Mouse (Mus musculus) urinary bladder, adult 2 months (tissue): ENCODE data around the gene Sdf4. TPM values are rescaled to one million over a fixed set of nuclear protein-coding genes. Genes with fewer than 3 reads are reported as not detected.

Source experiments
- DNase-seq: peaks from one replicate; pipeline ENCODE4 v3.0.0; 2022; ENCODE audit warnings: low spot score
- polyA plus RNA-seq: library from polyadenylated mRNA; depleted of rRNA; stranded (reverse); fragments of >200 nt; gene quantifications from 2 replicates; pipeline ENCODE4 v1.2.3, GENCODE M21; 2012; rRNA removed

The Sdf4 gene
- polyA plus RNA-seq, 1 experiment: 75.8 TPM

- DNase-seq: no peak
Observed at GRCm38 (mm10) chr4:156054130-156054529, 61.5 kb downstream of the Sdf4 start.

DNA sequence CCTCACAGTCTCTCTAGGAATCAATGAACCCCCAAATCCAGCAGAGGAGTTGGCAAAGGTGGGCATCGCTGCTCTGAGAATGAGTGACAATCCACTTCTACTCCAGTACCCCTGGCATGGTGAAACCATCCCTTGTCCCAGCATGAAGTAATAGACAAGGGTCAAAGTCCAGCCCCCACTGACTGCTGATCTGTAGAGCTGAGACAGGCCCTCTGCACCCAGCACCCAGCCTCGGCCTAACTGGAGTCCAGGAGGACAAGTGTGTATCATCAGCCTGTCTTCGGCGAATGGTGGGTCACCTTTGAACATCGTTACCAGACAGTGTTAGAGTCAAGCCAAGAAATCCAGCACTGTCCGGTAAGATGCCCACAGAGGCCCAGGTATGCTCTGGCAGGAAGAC is 61.9 kb downstream of the Sdf4 start:
- no peak for DNase-seq

DNA sequence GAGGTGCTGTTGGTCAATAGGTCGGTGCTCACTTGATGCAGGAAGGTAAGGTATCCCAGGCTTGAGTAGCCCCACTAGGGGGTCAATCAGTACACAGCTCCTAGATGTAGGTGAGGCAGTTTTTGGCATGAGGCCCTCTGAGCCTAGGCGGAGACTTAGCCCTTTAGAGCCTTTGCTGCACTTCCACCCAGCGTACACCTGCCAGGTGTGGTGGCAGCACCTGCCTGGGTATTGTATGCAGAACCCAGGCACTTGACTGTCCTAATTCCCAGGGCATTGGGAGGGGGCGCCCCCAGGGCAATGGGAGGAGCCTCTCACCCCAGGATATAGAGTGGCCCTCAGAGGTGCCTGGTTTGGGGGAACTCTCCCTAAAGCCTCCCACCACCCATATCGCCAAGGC is 62.5 kb downstream of the Sdf4 start:
- DNase-seq: no peak

GRCm38 (mm10) chr4:156057702-156058101 is 65.0 kb downstream of the Sdf4 start:
- no peak for DNase-seq

GRCm38 (mm10) chr4:156058826-156059225 is 66.2 kb downstream of the Sdf4 start:
- no peak for DNase-seq

GRCm38 (mm10) chr4:156059261-156059660 is 66.6 kb downstream of the Sdf4 start, which contains the start of gene Ttll10:
Gene Ttll10 (minus strand): TSS chr4:156059414.
- DNase-seq: peak; percentile 61

DNA sequence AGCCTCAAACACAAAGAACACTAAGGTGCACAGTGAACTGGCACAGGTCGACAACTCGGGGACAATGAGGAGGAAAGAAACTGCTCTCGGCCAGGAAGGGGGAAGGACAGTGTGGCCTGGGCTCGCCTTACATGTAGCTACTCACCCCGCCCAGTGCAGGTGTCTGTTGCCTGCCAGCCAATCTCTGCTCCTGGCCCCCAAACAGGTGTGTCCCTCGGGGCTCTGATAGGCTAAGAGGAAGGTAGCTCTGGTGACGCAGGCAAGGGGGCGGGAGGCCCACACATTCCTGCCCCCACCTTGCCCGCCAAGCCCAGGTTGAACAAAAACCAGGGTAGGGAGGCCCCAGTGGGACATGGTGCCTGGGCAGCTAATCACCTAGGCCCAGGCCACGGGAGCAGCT is 67.0 kb downstream of the Sdf4 start:
- DNase-seq: peak; percentile 60

Other genes starting within 250 kb of the Sdf4 start
- 63.3 and 74.8 TPM in 2 replicates for gene Atad3a, start 231.8 kb upstream of the Sdf4 start, polyA plus RNA-seq
- gene Vwa1, start 218.2 kb upstream of the Sdf4 start, polyA plus RNA-seq: 29.3 and 32.1 TPM in 2 replicates
- gene Tmem88b, start 207.0 kb upstream of the Sdf4 start, polyA plus RNA-seq: 0.91 and 0.93 TPM in 2 replicates
- 0.81 and 0.93 TPM in 2 replicates for gene Ankrd65, start 202.4 kb upstream of the Sdf4 start, polyA plus RNA-seq
- gene Mrpl20, start 190.0 kb upstream of the Sdf4 start, polyA plus RNA-seq: 78.0 and 96.4 TPM in 2 replicates
- 161 and 233 TPM in 2 replicates for gene Ccnl2, start 180.4 kb upstream of the Sdf4 start, polyA plus RNA-seq
- gene Aurkaip1, start 161.6 kb upstream of the Sdf4 start, polyA plus RNA-seq: 110 and 122 TPM in 2 replicates
- 377 and 402 TPM in 2 replicates for gene Mxra8, start 153.2 kb upstream of the Sdf4 start, polyA plus RNA-seq
- 58.9 and 76.5 TPM in 2 replicates for gene Dvl1, start 145.5 kb upstream of the Sdf4 start, polyA plus RNA-seq
- 0.91 and 1.3 TPM in 2 replicates for gene Tas1r3, start 129.5 kb upstream of the Sdf4 start, polyA plus RNA-seq
- 17.1 and 18.5 TPM in 2 replicates for gene Cptp, start 123.4 kb upstream of the Sdf4 start, polyA plus RNA-seq
- 26.5 and 32.3 TPM in 2 replicates for gene Ints11, start 123.3 kb upstream of the Sdf4 start, polyA plus RNA-seq
- 43.7 and 55.5 TPM in 2 replicates for gene Pusl1, start 101.1 kb upstream of the Sdf4 start, polyA plus RNA-seq
- gene Acap3, start 101.0 kb upstream of the Sdf4 start, polyA plus RNA-seq: 23.7 and 29.2 TPM in 2 replicates
- gene Ube2j2, start 49.0 kb upstream of the Sdf4 start, polyA plus RNA-seq: 55.1 and 63.4 TPM in 2 replicates
- gene C1qtnf12, start 30.6 kb upstream of the Sdf4 start, polyA plus RNA-seq: 27.5 and 29.9 TPM in 2 replicates
- gene B3galt6, start 223 bp upstream of the Sdf4 start, polyA plus RNA-seq: 5.3 and 6.1 TPM in 2 replicates
- gene Tnfrsf4, start 21.0 kb downstream of the Sdf4 start, polyA plus RNA-seq: 3.0 and 3.9 TPM in 2 replicates
- gene Tnfrsf18, start 33.3 kb downstream of the Sdf4 start, polyA plus RNA-seq: 2.1 and 3.4 TPM in 2 replicates
- gene Ttll10, start 66.5 kb downstream of the Sdf4 start, polyA plus RNA-seq: 16.3 and 18.2 TPM in 2 replicates
- gene 9430015G10Rik, start 117.1 kb downstream of the Sdf4 start, polyA plus RNA-seq: 19.0 and 22.4 TPM in 2 replicates
- 2.7 and 3.5 TPM in 2 replicates for gene Rnf223, start 137.6 kb downstream of the Sdf4 start, polyA plus RNA-seq
- 124 and 139 TPM in 2 replicates for gene Agrn, start 204.6 kb downstream of the Sdf4 start, polyA plus RNA-seq
- gene Isg15, start 207.9 kb downstream of the Sdf4 start, polyA plus RNA-seq: 15.0 and 15.6 TPM in 2 replicates
- 3.0 and 3.1 TPM in 2 replicates for gene AW011738, start 210.4 kb downstream of the Sdf4 start, polyA plus RNA-seq
- gene Perm1, start 223.0 kb downstream of the Sdf4 start, polyA plus RNA-seq: 0.10 and 0.18 TPM in 2 replicates
- 86.6 and 88.2 TPM in 2 replicates for gene Plekhn1, start 242.0 kb downstream of the Sdf4 start, polyA plus RNA-seq
- 57.9 and 67.2 TPM in 2 replicates for gene Noc2l, start 243.1 kb downstream of the Sdf4 start, polyA plus RNA-seq